ENCODE assay signal across 23 mouse cellular contexts in genomic region chr7:110639291-110639915, GRCm38 (mm10). TPM values are rescaled to one million over a fixed set of nuclear protein-coding genes. Genes with fewer than 3 reads are reported as not detected.
DNase-seq lines count a peak whose midpoint lies in the region; ATAC-seq and TF ChIP-seq lines count a peak whose summit lies in the region.
"Had no signal": no experiment of that assay in that cellular context is flagged by ENCODE, and none has a peak within 500 bp of the region (broad histone marks: within the 10 kb centered on the region; RNA-seq: fewer than 3 reads in every experiment).

No protein-coding gene starts in this region.

- no peak for TF ChIP-seq CTCF in kidney, adult 2 months (conservative IDR thresholded peaks at IDR 0.05; ENCODE audit: insufficient read depth, insufficient read length, low read depth, low read length)
- TF ChIP-seq CTCF in forebrain, postnatal 0 days (IDR thresholded peaks at IDR 0.05; ENCODE audit: low read depth), result no peak

- 0 out of 2 replicates have a peak overlapping the region, but pooled peaks have one; percentile 5 for H3K4me2 ChIP-seq in heart, embryonic 16.5 days (ENCODE audit: low read depth, low read length)
- H3K4me2 ChIP-seq in heart, embryonic 12.5 days, result no peak overlapping the region
- H3K4me2 ChIP-seq in kidney, embryonic 15.5 days, result no peak overlapping the region
- no peak overlapping the region for H3K4me2 ChIP-seq in forebrain, postnatal 0 days (ENCODE audit: low read depth)
- H3K4me2 ChIP-seq: embryonic facial prominence, embryonic 12.5 days; hindbrain, embryonic 15.5 days; intestine, embryonic 15.5 days; limb, embryonic 13.5 days; liver, embryonic 11.5 days; neural tube, embryonic 12.5 days had no signal

- ATAC-seq in heart, embryonic 16.5 days (replicated peaks; ENCODE audit: extremely low read depth, insufficient read depth, low FRiP score), result no peak
- no peak for ATAC-seq in heart, embryonic 12.5 days (ENCODE audit: insufficient number of reproducible peaks, low FRiP score)
- ATAC-seq in kidney, embryonic 15.5 days (replicated peaks; ENCODE audit: low FRiP score), result no peak
- ATAC-seq in forebrain, postnatal 0 days, result no peak
- ATAC-seq: intestine, embryonic 15.5 days; Patski had no signal

- 74% methylated on average over 11 of the region's 11 CpGs for WGBS in heart, embryonic 16.5 days
- WGBS in heart, embryonic 12.5 days, result 80% methylated on average over 11 of the region's 11 CpGs
- WGBS in kidney, adult 2 months, result 59% methylated on average over 11 of the region's 11 CpGs
- WGBS in kidney, embryonic 15.5 days, result 83% methylated on average over 11 of the region's 11 CpGs
- WGBS in forebrain, postnatal 0 days, result 86% methylated on average over 11 of the region's 11 CpGs

- no peaks in the 10 kb centered on the region for H3K36me3 ChIP-seq in heart, embryonic 16.5 days (ENCODE audit: control insufficient read depth, insufficient read depth)
- H3K36me3 ChIP-seq in heart, embryonic 12.5 days, result no peaks in the 10 kb centered on the region
- no peaks in the 10 kb centered on the region for H3K36me3 ChIP-seq in kidney, adult 2 months (ENCODE audit: control insufficient read depth, insufficient read depth, low read length)
- H3K36me3 ChIP-seq in kidney, embryonic 15.5 days, result no peaks in the 10 kb centered on the region
- H3K36me3 ChIP-seq in forebrain, postnatal 0 days (ENCODE audit: insufficient read depth), result no peaks in the 10 kb centered on the region
- H3K36me3 ChIP-seq: embryonic facial prominence, embryonic 12.5 days; heart, embryonic 10.5 days; hindbrain, embryonic 15.5 days; intestine, embryonic 15.5 days; limb, embryonic 13.5 days; neural tube, embryonic 12.5 days had no signal

- H3K9me3 ChIP-seq in heart, embryonic 16.5 days (replicated peaks; ENCODE audit: control insufficient read depth, low read length), result no peaks in the 10 kb centered on the region
- no peaks in the 10 kb centered on the region for H3K9me3 ChIP-seq in heart, embryonic 12.5 days (replicated peaks)
- no peaks in the 10 kb centered on the region for H3K9me3 ChIP-seq in kidney, embryonic 15.5 days (replicated peaks)
- no peaks in the 10 kb centered on the region for H3K9me3 ChIP-seq in forebrain, postnatal 0 days (ENCODE audit: low read length)
- H3K9me3 ChIP-seq: embryonic facial prominence, embryonic 12.5 days; heart, embryonic 10.5 days; hindbrain, embryonic 15.5 days; intestine, embryonic 15.5 days; limb, embryonic 13.5 days; neural tube, embryonic 12.5 days had no signal

- no peaks in the 10 kb centered on the region for H3K27me3 ChIP-seq in heart, embryonic 16.5 days (ENCODE audit: control insufficient read depth, insufficient read depth, low read length)
- H3K27me3 ChIP-seq in heart, embryonic 12.5 days (replicated peaks), result no peaks in the 10 kb centered on the region
- H3K27me3 ChIP-seq in kidney, adult 2 months (replicated peaks; ENCODE audit: control insufficient read depth, insufficient read depth, low read length), result no peaks in the 10 kb centered on the region
- H3K27me3 ChIP-seq in kidney, embryonic 15.5 days, result no peaks in the 10 kb centered on the region
- H3K27me3 ChIP-seq in forebrain, postnatal 0 days (ENCODE audit: insufficient read depth, low read length), result no peaks in the 10 kb centered on the region
- H3K27me3 ChIP-seq: embryonic facial prominence, embryonic 12.5 days; hindbrain, embryonic 15.5 days; intestine, embryonic 15.5 days; limb, embryonic 13.5 days; neural tube, embryonic 12.5 days; Patski had no signal

- no peak for TF ChIP-seq POLR2A in kidney, adult 2 months (IDR thresholded peaks at IDR 0.05; ENCODE audit: low read depth, low read length)

- no peak overlapping the region for H3K27ac ChIP-seq in heart, embryonic 16.5 days (ENCODE audit: low read length)
- no peak overlapping the region for H3K27ac ChIP-seq in heart, embryonic 12.5 days (ENCODE audit: poor library complexity, severe bottlenecking)
- H3K27ac ChIP-seq in kidney, adult 2 months (ENCODE audit: insufficient read depth, low read depth, low read length), result peak overlapping the region; percentile 20; the same call in 1 of the 2 replicates
- no peak overlapping the region for H3K27ac ChIP-seq in kidney, embryonic 15.5 days
- H3K27ac ChIP-seq in forebrain, postnatal 0 days (ENCODE audit: low read depth, low read length), result no peak overlapping the region
- H3K27ac ChIP-seq: embryonic facial prominence, embryonic 12.5 days; hindbrain, embryonic 15.5 days; intestine, embryonic 15.5 days; left cerebral cortex, adult 2 months; limb, embryonic 13.5 days; neural tube, embryonic 12.5 days had no signal

- peaks cover 20% of the 10 kb centered on the region for H3K4me1 ChIP-seq in heart, embryonic 16.5 days (ENCODE audit: control insufficient read depth, insufficient read depth, low read length)
- peaks cover 35% of the 10 kb centered on the region for H3K4me1 ChIP-seq in heart, embryonic 12.5 days (replicated peaks)
- H3K4me1 ChIP-seq in kidney, adult 2 months (ENCODE audit: control insufficient read depth, insufficient read depth, low read length), result peaks cover 15% of the 10 kb centered on the region
- peaks cover 20% of the 10 kb centered on the region; the same call in 1 of the 2 replicates for H3K4me1 ChIP-seq in kidney, embryonic 15.5 days
- no peaks in the 10 kb centered on the region for H3K4me1 ChIP-seq in forebrain, postnatal 0 days (ENCODE audit: insufficient read depth)

- H3K9ac ChIP-seq in heart, embryonic 16.5 days (ENCODE audit: low read length), result no peak overlapping the region
- H3K9ac ChIP-seq in heart, embryonic 12.5 days, result no peak overlapping the region
- no peak overlapping the region for H3K9ac ChIP-seq in kidney, embryonic 15.5 days
- no peak overlapping the region for H3K9ac ChIP-seq in forebrain, postnatal 0 days
- H3K9ac ChIP-seq: embryonic facial prominence, embryonic 12.5 days; hindbrain, embryonic 15.5 days; intestine, embryonic 15.5 days; limb, embryonic 13.5 days; neural tube, embryonic 12.5 days had no signal

- DNase-seq in kidney, adult 2 months, result peak; percentile 82
- DNase-seq in kidney, adult 9 months, result peak; percentile 82
- peak; percentile 31 for DNase-seq in kidney, postnatal 14 days
- no peak for DNase-seq in embryo, embryonic 10.5 days (ENCODE audit: low spot score)
- DNase-seq in forebrain, postnatal 0 days, result no peak
- DNase-seq: adrenal gland, postnatal 10 days; cerebellum, adult 11 months; gastrocnemius, postnatal 25 days; lung, postnatal 4 days; thymus, postnatal 4 days had no signal

- no peak overlapping the region for H3K4me3 ChIP-seq in heart, embryonic 16.5 days (ENCODE audit: low read length)
- no peak overlapping the region for H3K4me3 ChIP-seq in heart, embryonic 12.5 days
- no peak overlapping the region for H3K4me3 ChIP-seq in kidney, adult 2 months (ENCODE audit: insufficient read depth, low read depth, low read length)
- no peak overlapping the region for H3K4me3 ChIP-seq in kidney, embryonic 15.5 days (replicated peaks)
- no peak overlapping the region for H3K4me3 ChIP-seq in forebrain, postnatal 0 days (ENCODE audit: low read depth, low read length)
- H3K4me3 ChIP-seq: embryonic facial prominence, embryonic 12.5 days; heart, embryonic 10.5 days; hindbrain, embryonic 15.5 days; intestine, embryonic 15.5 days; left cerebral cortex, adult 2 months; limb, embryonic 13.5 days; neural tube, embryonic 12.5 days had no signal

RNA-seq across cellular contexts. Expression of gene Adm, which starts 11.9 kb away (rescaled TPM):
- 22.6 and 25.8 TPM in 2 replicates for polyA plus RNA-seq in heart, embryonic 16.5 days (2015; fragmentation: Nextera tagmentation; extraction: Ambion mirVana)
- polyA plus RNA-seq in heart, embryonic 12.5 days (2016; fragmentation: Nextera tagmentation; extraction: Ambion mirVana), result 10.1 and 10.9 TPM in 2 replicates
- polyA plus RNA-seq in kidney, adult 2 months (2012; rRNA removed), result 12.0 and 13.2 TPM in 2 replicates
- 9.9 and 12.5 TPM in 2 replicates for polyA plus RNA-seq in kidney, embryonic 15.5 days (2015; fragmentation: Nextera tagmentation; extraction: Ambion mirVana)
- total RNA-seq in forebrain, postnatal 0 days (2014; rRNA removed), result 1.9 and 2.0 TPM in 2 replicates
- polyA plus RNA-seq in forebrain, postnatal 0 days (2015; fragmentation: Nextera tagmentation; extraction: Ambion mirVana), result 1.3 and 2.1 TPM in 2 replicates
- total RNA-seq: MEL had no signal
- polyA plus RNA-seq: Patski had no signal

RNA-seq across cellular contexts. Expression of gene Sbf2, which starts 24.7 kb away (rescaled TPM):
- polyA plus RNA-seq in heart, embryonic 16.5 days (2015; fragmentation: Nextera tagmentation; extraction: Ambion mirVana), result 30.8 and 35.0 TPM in 2 replicates
- 39.2 and 43.3 TPM in 2 replicates for polyA plus RNA-seq in heart, embryonic 12.5 days (2016; fragmentation: Nextera tagmentation; extraction: Ambion mirVana)
- 23.3 and 24.9 TPM in 2 replicates for polyA plus RNA-seq in kidney, adult 2 months (2012; rRNA removed)
- polyA plus RNA-seq in kidney, embryonic 15.5 days (2015; fragmentation: Nextera tagmentation; extraction: Ambion mirVana), result 38.5 and 38.9 TPM in 2 replicates
- total RNA-seq in forebrain, postnatal 0 days (2014; rRNA removed), result 74.2 and 88.3 TPM in 2 replicates
- 25.6 and 43.3 TPM in 2 replicates for polyA plus RNA-seq in forebrain, postnatal 0 days (2015; fragmentation: Nextera tagmentation; extraction: Ambion mirVana)

Comparison
In these comparisons a context has a peak if more than half of its experiments do, and no peak if none do; other contexts are left out.
1. DNase-seq: peak in kidney, adult 2 months (single experiment), kidney, adult 9 months (single experiment) and kidney, postnatal 14 days (single experiment); none in embryo, embryonic 10.5 days (single experiment) and forebrain, postnatal 0 days (single experiment).